In the genomic region with DNA sequence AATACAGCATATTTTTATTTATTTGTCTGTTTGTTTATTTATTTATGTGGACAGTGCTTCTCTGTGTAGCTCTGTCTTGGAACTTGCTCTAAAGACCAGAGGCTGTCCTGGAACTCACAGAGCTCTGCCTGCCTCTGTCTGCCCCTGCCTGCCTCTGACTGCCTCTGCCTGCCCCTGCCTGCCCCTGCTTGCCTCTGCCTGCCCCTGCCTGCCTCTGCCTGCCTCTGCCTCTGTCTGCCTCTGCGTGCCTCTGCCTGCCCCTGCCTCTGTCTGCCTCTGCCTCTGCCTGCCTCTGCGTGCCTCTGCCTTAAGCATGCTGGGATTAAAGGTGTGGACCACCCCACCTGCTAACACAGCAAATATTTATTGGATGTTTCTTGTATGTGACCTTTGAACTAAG, we compare ENCODE assay signal across 20 mouse cellular contexts.
DNase-seq lines count a peak whose midpoint lies in the region; ATAC-seq and TF ChIP-seq lines count a peak whose summit lies in the region.
"Had no signal": no experiment of that assay in that cellular context is flagged by ENCODE, and none has a peak within 500 bp of the region (broad histone marks: within the 10 kb centered on the region; RNA-seq: fewer than 3 reads in every experiment).

No protein-coding gene starts in this region.

- WGBS in forebrain, embryonic 10.5 days, result 84% methylated on average over 2 of the region's 2 CpGs
- 88% methylated on average over 2 of the region's 2 CpGs for WGBS in forebrain, embryonic 15.5 days
- WGBS in limb, embryonic 10.5 days, result 81% methylated on average over 2 of the region's 2 CpGs

- in situ Hi-C loops in CH12.LX (cut with MboI; ENCODE audit: low pct_ligation_motif_present, low pct_unique_long_range_greater_than_20kb, low sequenced_read_pairs), result no loop called here

- TF ChIP-seq RAD21 in CH12.LX (IDR thresholded peaks at IDR 0.05; ENCODE audit: low read depth, low read length), result no peak

- ATAC-seq in forebrain, embryonic 15.5 days (replicated peaks), result no peak
- ATAC-seq: hindbrain, postnatal 0 days; intestine, embryonic 15.5 days had no signal

- H3K4me1 ChIP-seq in forebrain, embryonic 10.5 days, result peaks cover 9% of the 10 kb centered on the region
- 0 out of 2 replicates have a peak, but pooled peaks cover 9% of the 10 kb centered on the region for H3K4me1 ChIP-seq in forebrain, embryonic 15.5 days
- H3K4me1 ChIP-seq in CH12.LX (ENCODE audit: control insufficient read depth in 1 of 2, insufficient read depth in 2 of 2), result peaks cover 2 to 10% of the 10 kb centered on the region in 2 experiments; a peak in 1 of 4 replicates
- H3K4me1 ChIP-seq in limb, embryonic 10.5 days, result no peaks in the 10 kb centered on the region
- H3K4me1 ChIP-seq: embryonic facial prominence, embryonic 12.5 days; heart, embryonic 10.5 days; intestine, embryonic 15.5 days had no signal

- intact Hi-C loops in heart, postnatal 10 days (cut with DNase I), result loop anchor here (5.0 kb wide), 2 partner anchors 43 to 198 kb away; a partner anchor contains a TSS

- dilution Hi-C loops in CH12.LX (cut with MboI; ENCODE audit: extremely low pct_ligation_motif_present, extremely low pct_unique_long_range_greater_than_20kb, low sequenced_read_pairs), result no loop called here

- TF ChIP-seq POLR2A in CH12.LX (IDR thresholded peaks at IDR 0.05; ENCODE audit: low read depth, low read length), result no peak

- no peak overlapping the region for H3K4me2 ChIP-seq in forebrain, embryonic 15.5 days (replicated peaks)
- H3K4me2 ChIP-seq in CH12.LX (ENCODE audit: insufficient read depth, low read depth, poor library complexity, severe bottlenecking), result no peak overlapping the region
- H3K4me2 ChIP-seq: embryonic facial prominence, embryonic 12.5 days; hindbrain, embryonic 13.5 days; intestine, embryonic 15.5 days had no signal

- H3K27ac ChIP-seq in forebrain, embryonic 10.5 days, result no peak overlapping the region
- no peak overlapping the region for H3K27ac ChIP-seq in forebrain, embryonic 15.5 days (replicated peaks)
- H3K27ac ChIP-seq in CH12.LX (ENCODE audit: insufficient read depth, low read depth), result no peak overlapping the region
- no peak overlapping the region for H3K27ac ChIP-seq in limb, embryonic 10.5 days
- H3K27ac ChIP-seq: embryonic facial prominence, embryonic 12.5 days; heart, embryonic 10.5 days; hindbrain, embryonic 13.5 days; hindbrain, postnatal 0 days; intestine, embryonic 15.5 days had no signal

- no peaks in the 10 kb centered on the region for H3K36me3 ChIP-seq in forebrain, embryonic 10.5 days (replicated peaks)
- no peaks in the 10 kb centered on the region for H3K36me3 ChIP-seq in forebrain, embryonic 15.5 days
- no peaks in the 10 kb centered on the region for H3K36me3 ChIP-seq in CH12.LX (replicated peaks in 1 of 2; ENCODE audit: control insufficient read depth in 1 of 2, insufficient read depth in 1 of 2, low read length in 1 of 2)
- H3K36me3 ChIP-seq in limb, embryonic 10.5 days, result no peaks in the 10 kb centered on the region
- H3K36me3 ChIP-seq: embryonic facial prominence, embryonic 12.5 days; G1E; heart, embryonic 10.5 days; hindbrain, embryonic 13.5 days; intestine, embryonic 15.5 days had no signal

- no peak overlapping the region for H3K9ac ChIP-seq in forebrain, embryonic 15.5 days (replicated peaks)
- no peak overlapping the region for H3K9ac ChIP-seq in CH12.LX (ENCODE audit: insufficient read depth, low read depth)
- H3K9ac ChIP-seq: embryonic facial prominence, embryonic 12.5 days; hindbrain, embryonic 13.5 days; intestine, embryonic 15.5 days had no signal

- H3K9me3 ChIP-seq in forebrain, embryonic 10.5 days, result no peaks in the 10 kb centered on the region
- H3K9me3 ChIP-seq in forebrain, embryonic 15.5 days, result no peaks in the 10 kb centered on the region
- H3K9me3 ChIP-seq in CH12.LX (replicated peaks; ENCODE audit: low read length), result no peaks in the 10 kb centered on the region
- no peaks in the 10 kb centered on the region for H3K9me3 ChIP-seq in limb, embryonic 10.5 days (replicated peaks)
- H3K9me3 ChIP-seq: embryonic facial prominence, embryonic 12.5 days; heart, embryonic 10.5 days; hindbrain, embryonic 13.5 days; intestine, embryonic 15.5 days had no signal

- no peak for TF ChIP-seq CTCF in CH12.LX (conservative IDR thresholded peaks at IDR 0.05 in 1 of 2, IDR thresholded peaks at IDR 0.05 in 1 of 2; ENCODE audit: low read depth in 2 of 2, low read length in 2 of 2)

- no peaks in the 10 kb centered on the region for H3K27me3 ChIP-seq in forebrain, embryonic 10.5 days (ENCODE audit: poor library complexity, severe bottlenecking)
- no peaks in the 10 kb centered on the region for H3K27me3 ChIP-seq in forebrain, embryonic 15.5 days
- H3K27me3 ChIP-seq in CH12.LX (replicated peaks), result no peaks in the 10 kb centered on the region
- no peaks in the 10 kb centered on the region for H3K27me3 ChIP-seq in limb, embryonic 10.5 days (ENCODE audit: low read depth, poor library complexity, severe bottlenecking)
- H3K27me3 ChIP-seq: embryonic facial prominence, embryonic 12.5 days; hindbrain, embryonic 13.5 days; intestine, embryonic 15.5 days had no signal

- peak; percentile 6 for DNase-seq in forebrain, embryonic 10.5 days (ENCODE audit: extremely low spot score, low spot score)
- peak; percentile 63 for DNase-seq in heart, adult 11 months
- DNase-seq in heart, postnatal 10 days, result no peak
- no peak for DNase-seq in CH12.LX (ENCODE audit: extremely low read depth)
- DNase-seq in limb, embryonic 10.5 days (ENCODE audit: low spot score), result peak; percentile 23
- no peak for DNase-seq in urinary bladder, postnatal 14 days (ENCODE audit: low spot score)
- DNase-seq: adrenal gland, postnatal 10 days; cerebellum, adult 11 months; cerebellum, adult 8-10 months; cerebellum, postnatal 25 days; gastrocnemius, postnatal 36 days; heart, adult 18-20 months; heart, postnatal 14 days had no signal

- H3K4me3 ChIP-seq in forebrain, embryonic 10.5 days, result no peak overlapping the region
- H3K4me3 ChIP-seq in forebrain, embryonic 15.5 days, result no peak overlapping the region
- H3K4me3 ChIP-seq in CH12.LX (replicated peaks in 1 of 3; ENCODE audit: low read depth in 2 of 3, low read length in 2 of 3, poor library complexity in 1 of 3), result no peak overlapping the region
- H3K4me3 ChIP-seq in limb, embryonic 10.5 days, result no peak overlapping the region
- H3K4me3 ChIP-seq: embryonic facial prominence, embryonic 12.5 days; heart, embryonic 10.5 days; hindbrain, embryonic 13.5 days; intestine, embryonic 15.5 days had no signal

- no peaks in the 10 kb centered on the region for H3K79me2 ChIP-seq in CH12.LX (replicated peaks; ENCODE audit: control insufficient read depth, extremely low read depth, insufficient read depth, poor library complexity, severe bottlenecking)

- TF ChIP-seq EP300 in CH12.LX (IDR thresholded peaks at IDR 0.05; ENCODE audit: low read length), result no peak

TF ChIP-seq in CH12.LX, 34 proteins besides CTCF, POLR2A, EP300 and RAD21:
- TF ChIP-seq USF2 (conservative IDR thresholded peaks at IDR 0.05; ENCODE audit: low read depth, low read length) (no peak), CHD1 (IDR thresholded peaks at IDR 0.05; ENCODE audit: low read depth, low read length) (peak; percentile 95)

Comparison
In these comparisons a context has a peak if more than half of its experiments do, and no peak if none do; other contexts are left out.
1. DNase-seq: peak in forebrain, embryonic 10.5 days (single experiment), heart, adult 11 months (single experiment) and limb, embryonic 10.5 days (single experiment); none in heart, postnatal 10 days (0 of 2), CH12.LX (single experiment) and urinary bladder, postnatal 14 days (single experiment).